Mouse (Mus musculus): Measurements from ENCODE around the gene Dock9. TPM values are rescaled to one million over a fixed set of nuclear protein-coding genes. Genes with fewer than 3 reads are reported as not detected.
A peak's percentile ranks its signal among the peaks of the same experiment; 100 is the strongest.
"Not testable (repeated sequence)": the region's sequence is repeated elsewhere in the genome, so short reads cannot be mapped to it uniquely, and the experiment has no call there.

The Dock9 gene
- polyA plus RNA-seq, 1 experiment from 2014 or later, result 14.3 TPM

GRCm38 (mm10) chr14:121694706-121695105 lies 102.9 kb downstream of the Dock9 start:
- no peak overlapping the region for H3K4me3 ChIP-seq (ENCODE audit: low read length)
- no peak overlapping the region for H3K27ac ChIP-seq (ENCODE audit: low read depth, low read length)
- H3K36me3 ChIP-seq (ENCODE audit: control insufficient read depth, insufficient read depth, low read length), result no peaks in the 10 kb centered on the region
- 91% methylated on average over 3 of the region's 3 CpGs for WGBS
- ATAC-seq (ENCODE audit: low FRiP score, low TSS enrichment), result no peak
- H3K4me2 ChIP-seq (replicated peaks; ENCODE audit: low read depth, low read length), result no peak overlapping the region
- no peak overlapping the region for H3K9ac ChIP-seq (ENCODE audit: low read depth, low read length)
- no peaks in the 10 kb centered on the region for H3K27me3 ChIP-seq (ENCODE audit: control insufficient read depth, insufficient read depth, low read length)
- H3K9me3 ChIP-seq (ENCODE audit: control insufficient read depth, low read length), result no peaks in the 10 kb centered on the region
- H3K4me1 ChIP-seq (ENCODE audit: control insufficient read depth, insufficient read depth, low read length), result peaks cover 19% of the 10 kb centered on the region

GRCm38 (mm10) chr14:121693991-121694594 lies 103.5 kb downstream of the Dock9 start:
- WGBS, result 89% methylated on average over 11 of the region's 11 CpGs
- no peak overlapping the region for H3K9ac ChIP-seq (ENCODE audit: low read depth, low read length)
- H3K27ac ChIP-seq (ENCODE audit: low read depth, low read length), result no peak overlapping the region
- no peaks in the 10 kb centered on the region for H3K36me3 ChIP-seq (ENCODE audit: control insufficient read depth, insufficient read depth, low read length)
- H3K27me3 ChIP-seq (ENCODE audit: control insufficient read depth, insufficient read depth, low read length), result no peaks in the 10 kb centered on the region
- ATAC-seq (ENCODE audit: low FRiP score, low TSS enrichment), result no peak
- H3K4me2 ChIP-seq (replicated peaks; ENCODE audit: low read depth, low read length), result no peak overlapping the region
- no peaks in the 10 kb centered on the region for H3K9me3 ChIP-seq (ENCODE audit: control insufficient read depth, low read length)
- peaks cover 19% of the 10 kb centered on the region for H3K4me1 ChIP-seq (ENCODE audit: control insufficient read depth, insufficient read depth, low read length)
- H3K4me3 ChIP-seq (ENCODE audit: low read length), result no peak overlapping the region

GRCm38 (mm10) chr14:121689649-121690048 lies 108.0 kb downstream of the Dock9 start:
- H3K9ac ChIP-seq (ENCODE audit: low read depth, low read length); H3K27me3 ChIP-seq (ENCODE audit: control insufficient read depth, insufficient read depth, low read length); H3K27ac ChIP-seq (ENCODE audit: low read depth, low read length); H3K4me1 ChIP-seq (ENCODE audit: control insufficient read depth, insufficient read depth, low read length); H3K36me3 ChIP-seq (ENCODE audit: control insufficient read depth, insufficient read depth, low read length); H3K4me2 ChIP-seq (replicated peaks; ENCODE audit: low read depth, low read length); H3K4me3 ChIP-seq (ENCODE audit: low read length); H3K9me3 ChIP-seq (ENCODE audit: control insufficient read depth, low read length): not testable (repeated sequence)
- ATAC-seq (ENCODE audit: low FRiP score, low TSS enrichment), result 0 out of 2 replicates have a peak, but pooled peaks have one; percentile 32
- 72% methylated on average over 4 of the region's 5 CpGs for WGBS

GRCm38 (mm10) chr14:121688175-121688574 lies 109.5 kb downstream of the Dock9 start:
- no peak overlapping the region for H3K9ac ChIP-seq (ENCODE audit: low read depth, low read length)
- no peak overlapping the region for H3K27ac ChIP-seq (ENCODE audit: low read depth, low read length)
- no peak overlapping the region for H3K4me2 ChIP-seq (replicated peaks; ENCODE audit: low read depth, low read length)
- no peaks in the 10 kb centered on the region for H3K27me3 ChIP-seq (ENCODE audit: control insufficient read depth, insufficient read depth, low read length)
- no peaks in the 10 kb centered on the region for H3K9me3 ChIP-seq (ENCODE audit: control insufficient read depth, low read length)
- H3K4me1 ChIP-seq (ENCODE audit: control insufficient read depth, insufficient read depth, low read length), result 0 out of 2 replicates have a peak, but pooled peaks cover 3% of the 10 kb centered on the region
- no peaks in the 10 kb centered on the region for H3K36me3 ChIP-seq (ENCODE audit: control insufficient read depth, insufficient read depth, low read length)
- no peak for ATAC-seq (ENCODE audit: low FRiP score, low TSS enrichment)
- 36% methylated on average over 1 of the region's 1 CpGs for WGBS
- no peak overlapping the region for H3K4me3 ChIP-seq (ENCODE audit: low read length)

GRCm38 (mm10) chr14:121687274-121687673 lies 110.4 kb downstream of the Dock9 start:
- 79% methylated on average over 7 of the region's 7 CpGs for WGBS
- H3K36me3 ChIP-seq (ENCODE audit: control insufficient read depth, insufficient read depth, low read length), result no peaks in the 10 kb centered on the region

GRCm38 (mm10) chr14:121678913-121679312 lies 118.7 kb downstream of the Dock9 start:
- 87% methylated on average over 5 of the region's 5 CpGs for WGBS
- H3K9ac ChIP-seq (ENCODE audit: low read depth, low read length), result no peak overlapping the region

More at GRCm38 (mm10) chr14:121687274-121687673, 110.4 kb downstream of the Dock9 start:
- Histone ChIP-seq H3K27me3 (ENCODE audit: control insufficient read depth, insufficient read depth, low read length) (no peaks in the 10 kb centered on the region), H3K4me3 (ENCODE audit: low read length) (no peak overlapping the region), H3K27ac (ENCODE audit: low read depth, low read length) (no peak overlapping the region), H3K9ac (ENCODE audit: low read depth, low read length) (no peak overlapping the region), H3K4me1 (ENCODE audit: control insufficient read depth, insufficient read depth, low read length) (0 out of 2 replicates have a peak, but pooled peaks cover 3% of the 10 kb centered on the region), H3K9me3 (ENCODE audit: control insufficient read depth, low read length) (no peaks in the 10 kb centered on the region), H3K4me2 (replicated peaks; ENCODE audit: low read depth, low read length) (no peak overlapping the region)
- ATAC-seq (ENCODE audit: low FRiP score, low TSS enrichment), result no peak

GRCm38 (mm10) chr14:121678445-121678844 lies 119.2 kb downstream of the Dock9 start:
- no peaks in the 10 kb centered on the region; the same call in 1 of the 2 replicates for H3K9me3 ChIP-seq (ENCODE audit: control insufficient read depth, low read length)
- H3K9ac ChIP-seq (ENCODE audit: low read depth, low read length), result no peak overlapping the region
- H3K4me1 ChIP-seq (ENCODE audit: control insufficient read depth, insufficient read depth, low read length), result peaks cover 23% of the 10 kb centered on the region
- H3K4me2 ChIP-seq (replicated peaks; ENCODE audit: low read depth, low read length), result no peak overlapping the region
- H3K36me3 ChIP-seq (ENCODE audit: control insufficient read depth, insufficient read depth, low read length), result no peaks in the 10 kb centered on the region
- no peak overlapping the region for H3K4me3 ChIP-seq (ENCODE audit: low read length)
- H3K27me3 ChIP-seq (ENCODE audit: control insufficient read depth, insufficient read depth, low read length), result no peaks in the 10 kb centered on the region
- 49% methylated on average over 10 of the region's 10 CpGs for WGBS
- no peak for ATAC-seq (ENCODE audit: low FRiP score, low TSS enrichment)
- H3K27ac ChIP-seq (ENCODE audit: low read depth, low read length), result no peak overlapping the region; the same call in 1 of the 2 replicates

More at GRCm38 (mm10) chr14:121678913-121679312, 118.7 kb downstream of the Dock9 start:
- no peaks in the 10 kb centered on the region for H3K9me3 ChIP-seq (ENCODE audit: control insufficient read depth, low read length)
- peaks cover 23% of the 10 kb centered on the region for H3K4me1 ChIP-seq (ENCODE audit: control insufficient read depth, insufficient read depth, low read length)
- H3K4me2 ChIP-seq (replicated peaks; ENCODE audit: low read depth, low read length), result no peak overlapping the region
- no peaks in the 10 kb centered on the region for H3K36me3 ChIP-seq (ENCODE audit: control insufficient read depth, insufficient read depth, low read length)
- H3K4me3 ChIP-seq (ENCODE audit: low read length), result no peak overlapping the region
- no peak for ATAC-seq (ENCODE audit: low FRiP score, low TSS enrichment)
- no peaks in the 10 kb centered on the region for H3K27me3 ChIP-seq (ENCODE audit: control insufficient read depth, insufficient read depth, low read length)
- H3K27ac ChIP-seq (ENCODE audit: low read depth, low read length), result no peak overlapping the region

- WGBS, result 77% methylated on average over 11 of the region's 11 CpGs
- H3K27ac ChIP-seq (ENCODE audit: low read depth, low read length), result peak overlapping the region; percentile 76
- no peak overlapping the region for H3K4me3 ChIP-seq (ENCODE audit: low read length)
- H3K9me3 ChIP-seq (ENCODE audit: control insufficient read depth, low read length), result no peaks in the 10 kb centered on the region; the same call in 1 of the 2 replicates
- no peaks in the 10 kb centered on the region for H3K36me3 ChIP-seq (ENCODE audit: control insufficient read depth, insufficient read depth, low read length)
- ATAC-seq (ENCODE audit: low FRiP score, low TSS enrichment), result no peak; the same call in 1 of the 2 replicates
- H3K9ac ChIP-seq (ENCODE audit: low read depth, low read length), result no peak overlapping the region
- H3K4me1 ChIP-seq (ENCODE audit: control insufficient read depth, insufficient read depth, low read length), result peaks cover 23% of the 10 kb centered on the region
- H3K4me2 ChIP-seq (replicated peaks; ENCODE audit: low read depth, low read length), result no peak overlapping the region
- no peaks in the 10 kb centered on the region for H3K27me3 ChIP-seq (ENCODE audit: control insufficient read depth, insufficient read depth, low read length)
Observed at GRCm38 (mm10) chr14:121676596-121677330, 120.9 kb downstream of the Dock9 start.

- Histone ChIP-seq H3K9ac (ENCODE audit: low read depth, low read length) (0 out of 2 replicates have a peak overlapping the region, but pooled peaks have one; percentile 2), H3K9me3 (ENCODE audit: control insufficient read depth, low read length) (no peaks in the 10 kb centered on the region; the same call in 1 of the 2 replicates), H3K36me3 (ENCODE audit: control insufficient read depth, insufficient read depth, low read length) (no peaks in the 10 kb centered on the region), H3K27me3 (ENCODE audit: control insufficient read depth, insufficient read depth, low read length) (no peaks in the 10 kb centered on the region), H3K4me1 (ENCODE audit: control insufficient read depth, insufficient read depth, low read length) (peaks cover 23% of the 10 kb centered on the region), H3K4me2 (replicated peaks; ENCODE audit: low read depth, low read length) (no peak overlapping the region), H3K4me3 (ENCODE audit: low read length) (no peak overlapping the region), H3K27ac (ENCODE audit: low read depth, low read length) (peak overlapping the region; percentile 76)
- ATAC-seq (ENCODE audit: low FRiP score, low TSS enrichment), result peak; percentile 75
Observed at GRCm38 (mm10) chr14:121676121-121676591, 121.5 kb downstream of the Dock9 start.
